Mouse (Mus musculus) ovary, postnatal 36 days (tissue): ENCODE results near the gene Tiam2.
"Not testable (repeated sequence)": the region's sequence is repeated elsewhere in the genome, so short reads cannot be mapped to it uniquely, and the experiment has no call there.

Experiments
- DNase-seq: peaks from one replicate; pipeline ENCODE4 v3.0.0; 2022; ENCODE audit warnings: low spot score, mixed read lengths

Tiam2 gene

GRCm38 (mm10) chr17:3338821-3339220, 12.4 kb downstream of the Tiam2 start:
- no peak for DNase-seq

GRCm38 (mm10) chr17:3344872-3345271, 18.5 kb downstream of the Tiam2 start:
- DNase-seq, result no peak

GRCm38 (mm10) chr17:3345276-3345885, 19.0 kb downstream of the Tiam2 start:
- DNase-seq, result no peak

- DNase-seq, result no peak
Observed at GRCm38 (mm10) chr17:3347800-3348199, 21.4 kb downstream of the Tiam2 start.

GRCm38 (mm10) chr17:3349331-3349730, 23.0 kb downstream of the Tiam2 start:
- no peak for DNase-seq

GRCm38 (mm10) chr17:3349939-3350338, 23.6 kb downstream of the Tiam2 start:
- DNase-seq, result no peak

GRCm38 (mm10) chr17:3350405-3350804, 24.0 kb downstream of the Tiam2 start:
- no peak for DNase-seq

GRCm38 (mm10) chr17:3351668-3352067, 25.3 kb downstream of the Tiam2 start:
- DNase-seq, result peak; percentile 15

GRCm38 (mm10) chr17:3353141-3353540, 26.8 kb downstream of the Tiam2 start:
- DNase-seq, result not testable (repeated sequence)

GRCm38 (mm10) chr17:3354856-3355255, 28.5 kb downstream of the Tiam2 start:
- no peak for DNase-seq

- DNase-seq, result no peak
Observed at GRCm38 (mm10) chr17:3356633-3357365, 30.4 kb downstream of the Tiam2 start.

GRCm38 (mm10) chr17:3360236-3360635, 33.9 kb downstream of the Tiam2 start:
- no peak for DNase-seq

GRCm38 (mm10) chr17:3361751-3362150, 35.4 kb downstream of the Tiam2 start:
- DNase-seq, result no peak

- DNase-seq, result no peak
Observed at GRCm38 (mm10) chr17:3363216-3363615, 36.8 kb downstream of the Tiam2 start.

- peak; percentile 35 for DNase-seq
Observed at GRCm38 (mm10) chr17:3366741-3367140, 40.4 kb downstream of the Tiam2 start.

GRCm38 (mm10) chr17:3368386-3368785, 42.0 kb downstream of the Tiam2 start:
- no peak for DNase-seq

- DNase-seq, result peak; percentile 19
Observed at GRCm38 (mm10) chr17:3369631-3370030, 43.3 kb downstream of the Tiam2 start.

GRCm38 (mm10) chr17:3378606-3379005, 52.2 kb downstream of the Tiam2 start:
- DNase-seq, result no peak

GRCm38 (mm10) chr17:3379753-3380588, 53.6 kb downstream of the Tiam2 start:
- DNase-seq, result no peak

GRCm38 (mm10) chr17:3385391-3385790, 59.0 kb downstream of the Tiam2 start:
- no peak for DNase-seq

- DNase-seq, result no peak
Observed at GRCm38 (mm10) chr17:3387819-3388218, 61.4 kb downstream of the Tiam2 start.

GRCm38 (mm10) chr17:3389741-3390140, 63.4 kb downstream of the Tiam2 start:
- no peak for DNase-seq

GRCm38 (mm10) chr17:3393981-3394380, 67.6 kb downstream of the Tiam2 start:
- no peak for DNase-seq
